Mouse (Mus musculus): ENCODE measurements around the gene Dkc1. TPM values are rescaled to one million over a fixed set of nuclear protein-coding genes. Genes with fewer than 3 reads are reported as not detected.

The Dkc1 gene
- 33.0 and 46.7 TPM in 2 replicates for polyA plus RNA-seq (2015; fragmentation: Nextera tagmentation; extraction: Ambion mirVana)

DNA sequence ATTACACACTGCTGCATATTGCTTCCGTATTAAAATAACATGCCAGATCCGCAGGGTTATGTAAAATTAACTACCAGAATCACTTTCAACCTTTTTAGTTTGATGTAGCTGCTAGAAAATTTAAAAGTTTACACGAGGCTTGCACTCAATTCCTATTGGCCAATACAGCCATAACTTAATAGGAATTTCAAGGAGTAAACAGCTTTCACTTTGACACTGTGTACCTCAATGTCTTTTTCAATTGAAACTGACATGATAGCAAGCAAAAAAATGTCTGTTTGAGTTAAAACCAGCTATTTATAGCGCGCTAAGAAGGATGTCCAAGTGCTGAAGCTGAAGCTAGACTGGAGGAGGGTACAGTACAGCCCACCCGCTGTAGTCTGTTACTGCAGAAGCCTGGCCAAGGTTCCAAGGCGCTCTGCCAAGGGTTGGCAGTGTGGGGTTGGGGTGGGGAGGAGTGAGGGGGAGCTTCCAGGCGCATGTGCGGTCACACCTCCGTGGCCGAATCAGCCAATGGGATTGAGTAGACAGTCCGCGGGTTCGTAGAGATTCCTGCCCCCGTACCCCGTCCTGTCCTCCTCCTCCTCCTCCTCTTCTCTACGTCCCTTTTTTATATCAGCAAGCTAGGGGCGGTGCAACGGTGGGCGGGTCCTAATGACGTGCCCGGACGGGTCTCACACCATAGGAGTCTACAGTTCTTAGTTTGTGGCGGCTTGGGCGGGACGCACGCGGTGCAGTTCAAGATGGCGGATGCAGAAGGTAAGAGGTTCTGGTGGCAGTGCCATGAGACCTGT, at the start of gene Dkc1:
Gene Dkc1, plus strand, starts transcription at position 486 of the 794 bp plus-strand sequence.
- Histone ChIP-seq H3K9me3 (ENCODE audit: low read length) (no peaks in the 10 kb centered on the region), H3K27me3 (ENCODE audit: insufficient read depth, low read length) (no peaks in the 10 kb centered on the region), H3K4me3 (ENCODE audit: low read depth, low read length) (peak within 1 kb of the TSS; percentile 64), H3K27ac (ENCODE audit: low read depth) (peak within 1 kb of the TSS; percentile 80), H3K36me3 (replicated peaks; ENCODE audit: insufficient read depth, low read length) (0 out of 2 replicates have a peak, but pooled peaks cover 3% of the 10 kb centered on the region), H3K4me2 (ENCODE audit: low read depth, low read length) (peak within 1 kb of the TSS; percentile 82), H3K4me1 (ENCODE audit: insufficient read depth) (no peaks in the 10 kb centered on the region), H3K9ac (replicated peaks) (peak within 1 kb of the TSS; percentile 65)
- ATAC-seq (peak; percentile 98), DNase-seq (peak; percentile 91)
- TF ChIP-seq EP300 (IDR thresholded peaks at IDR 0.05; ENCODE audit: low read depth) (no peak; the same call in 1 of the 2 replicates), CTCF (IDR thresholded peaks at IDR 0.05; ENCODE audit: low read depth) (no peak)
- WGBS (ENCODE audit: insufficient replicate concordance), result 16% methylated on average over 27 of the region's 29 CpGs

DNA sequence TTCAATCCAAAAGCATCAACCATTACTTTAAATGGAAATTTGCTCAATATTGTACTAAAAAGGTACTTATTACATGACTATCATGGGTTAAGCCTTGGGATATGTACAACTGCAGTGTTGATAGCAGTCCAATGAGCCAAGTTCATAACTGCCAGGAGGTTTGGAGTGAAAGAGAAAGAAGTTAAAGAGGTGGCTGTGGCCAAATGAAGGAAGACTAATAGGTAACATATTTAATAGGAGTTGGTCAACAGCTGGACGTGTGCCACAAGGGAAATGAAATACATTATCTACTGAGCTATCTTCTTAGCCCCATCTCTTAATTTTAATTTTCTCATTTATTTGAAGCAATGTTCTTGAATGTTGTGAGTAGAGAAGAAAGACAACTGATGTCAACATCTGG, 49.7 kb upstream of the Dkc1 start:
- no peak overlapping the region for H3K27ac ChIP-seq (ENCODE audit: low read depth)
- H3K4me2 ChIP-seq (ENCODE audit: low read depth, low read length), result no peak overlapping the region
- H3K27me3 ChIP-seq (ENCODE audit: insufficient read depth, low read length), result no peaks in the 10 kb centered on the region
- WGBS (ENCODE audit: insufficient replicate concordance), result 59% methylated on average over 1 of the region's 1 CpGs
- no peak for TF ChIP-seq EP300 (IDR thresholded peaks at IDR 0.05; ENCODE audit: low read depth)
- TF ChIP-seq CTCF (IDR thresholded peaks at IDR 0.05; ENCODE audit: low read depth), result no peak
- no peaks in the 10 kb centered on the region for H3K36me3 ChIP-seq (replicated peaks; ENCODE audit: insufficient read depth, low read length)
- H3K4me3 ChIP-seq (ENCODE audit: low read depth, low read length), result no peak overlapping the region
- no peaks in the 10 kb centered on the region for H3K9me3 ChIP-seq (ENCODE audit: low read length)
- ATAC-seq (no peak), DNase-seq (no peak)
- H3K9ac ChIP-seq (replicated peaks), result no peak overlapping the region
- no peaks in the 10 kb centered on the region for H3K4me1 ChIP-seq (ENCODE audit: insufficient read depth)

DNA sequence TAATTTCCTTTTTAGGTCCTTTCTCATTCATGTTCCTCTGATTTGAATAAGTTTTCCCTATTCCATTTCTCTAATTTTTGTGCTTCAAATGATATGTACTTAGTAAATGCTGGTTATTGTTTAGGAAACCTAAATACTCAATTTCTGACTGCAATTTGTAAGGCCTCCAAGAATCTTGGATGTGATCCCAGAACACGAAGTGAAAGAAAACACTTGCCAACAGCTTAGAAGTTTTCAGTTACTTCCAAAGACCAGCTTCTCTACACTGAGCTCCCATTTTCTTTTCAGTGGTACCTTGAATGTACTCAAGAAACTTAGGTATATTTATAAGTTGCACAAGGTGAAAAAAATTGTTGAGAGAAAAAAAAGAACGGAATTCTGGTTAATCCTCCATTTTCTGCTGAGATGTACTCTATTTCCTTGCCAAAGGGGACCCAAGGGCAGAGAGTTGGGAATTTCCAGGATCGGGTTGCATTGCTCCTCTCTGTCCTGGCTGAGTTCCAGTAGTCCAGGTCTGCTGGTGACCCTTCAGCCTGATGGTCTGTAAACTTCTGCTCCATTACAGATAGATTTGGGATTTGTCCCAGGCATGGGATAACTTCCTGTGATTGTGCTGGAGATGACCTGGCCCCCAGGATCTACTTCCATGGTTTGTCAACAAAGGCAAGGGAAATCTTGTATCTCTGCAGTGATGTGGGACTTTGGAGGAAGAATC, 48.6 kb upstream of the Dkc1 start:
- H3K27ac ChIP-seq (ENCODE audit: low read depth), result no peak overlapping the region
- no peaks in the 10 kb centered on the region for H3K36me3 ChIP-seq (replicated peaks; ENCODE audit: insufficient read depth, low read length)
- WGBS (ENCODE audit: insufficient replicate concordance), result 54% methylated on average over 3 of the region's 3 CpGs
- H3K27me3 ChIP-seq (ENCODE audit: insufficient read depth, low read length), result no peaks in the 10 kb centered on the region
- DNase-seq, result no peak
- no peak overlapping the region for H3K9ac ChIP-seq (replicated peaks)
- no peak overlapping the region for H3K4me2 ChIP-seq (ENCODE audit: low read depth, low read length)
- H3K4me3 ChIP-seq (ENCODE audit: low read depth, low read length), result no peak overlapping the region
- no peak for ATAC-seq
- H3K9me3 ChIP-seq (ENCODE audit: low read length), result no peaks in the 10 kb centered on the region
- no peak for TF ChIP-seq EP300 (IDR thresholded peaks at IDR 0.05; ENCODE audit: low read depth)
- TF ChIP-seq CTCF (IDR thresholded peaks at IDR 0.05; ENCODE audit: low read depth), result no peak
- no peaks in the 10 kb centered on the region for H3K4me1 ChIP-seq (ENCODE audit: insufficient read depth)

DNA sequence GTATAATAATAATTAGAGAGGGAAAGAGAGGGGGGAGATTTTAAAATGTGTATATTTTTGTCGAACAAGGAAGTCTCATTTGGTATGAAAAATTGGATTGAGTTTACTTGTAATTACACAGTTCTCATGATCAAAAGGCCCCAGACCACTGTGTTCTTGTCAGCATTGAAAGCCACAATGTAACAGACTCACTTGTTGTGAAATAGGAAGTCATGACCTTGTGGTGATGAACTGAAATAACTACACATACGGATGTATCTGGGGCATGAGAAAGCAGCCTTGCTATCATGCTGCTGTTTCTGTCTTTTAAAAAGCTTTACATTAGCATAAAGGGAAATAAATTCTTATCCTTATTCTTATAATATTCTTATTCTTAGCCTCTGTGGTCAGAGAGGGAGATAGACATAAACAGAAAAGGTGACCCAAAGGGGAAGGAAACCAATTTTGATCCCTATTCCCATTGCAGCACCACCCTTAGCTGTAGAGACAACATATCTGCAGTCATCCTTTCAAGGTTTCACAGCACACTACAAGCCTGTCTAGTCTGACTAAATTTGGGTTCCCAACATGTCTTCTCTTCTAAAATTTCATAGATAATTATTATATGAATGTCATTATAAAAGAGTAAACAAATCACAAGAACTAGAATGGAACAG, 39.4 kb upstream of the Dkc1 start:
- Histone ChIP-seq H3K4me1 (ENCODE audit: insufficient read depth) (no peaks in the 10 kb centered on the region), H3K27me3 (ENCODE audit: insufficient read depth, low read length) (no peaks in the 10 kb centered on the region), H3K4me3 (ENCODE audit: low read depth, low read length) (no peak overlapping the region), H3K36me3 (replicated peaks; ENCODE audit: insufficient read depth, low read length) (no peaks in the 10 kb centered on the region), H3K27ac (ENCODE audit: low read depth) (no peak overlapping the region), H3K4me2 (ENCODE audit: low read depth, low read length) (no peak overlapping the region), H3K9me3 (ENCODE audit: low read length) (no peaks in the 10 kb centered on the region), H3K9ac (replicated peaks) (no peak overlapping the region)
- no peak for ATAC-seq
- TF ChIP-seq CTCF (IDR thresholded peaks at IDR 0.05; ENCODE audit: low read depth) (no peak), EP300 (IDR thresholded peaks at IDR 0.05; ENCODE audit: low read depth) (no peak)
- no peak for DNase-seq
- WGBS (ENCODE audit: insufficient replicate concordance), result 45% methylated on average over 2 of the region's 2 CpGs

DNA sequence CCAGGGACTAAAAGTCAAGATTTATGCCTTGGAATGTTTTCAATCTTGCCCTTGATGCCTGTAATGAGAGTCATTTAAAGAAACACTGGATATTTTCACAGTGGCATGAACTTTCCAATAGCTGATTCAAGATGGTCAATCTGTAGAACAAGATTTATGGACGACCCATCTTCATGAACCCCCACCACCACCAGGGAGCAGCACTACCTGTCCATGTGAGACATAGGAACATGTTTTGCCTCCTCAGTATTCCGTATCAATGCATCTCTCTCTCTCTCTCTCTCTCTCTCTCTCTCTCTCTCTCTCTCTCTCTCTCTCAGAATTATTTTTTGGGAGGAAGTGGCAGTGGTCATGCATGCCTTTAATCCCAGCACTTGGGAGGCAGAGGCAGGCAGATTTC, 13.3 kb upstream of the Dkc1 start:
- no peaks in the 10 kb centered on the region for H3K36me3 ChIP-seq (replicated peaks; ENCODE audit: insufficient read depth, low read length)
- H3K4me2 ChIP-seq (ENCODE audit: low read depth, low read length), result no peak overlapping the region
- TF ChIP-seq CTCF (IDR thresholded peaks at IDR 0.05; ENCODE audit: low read depth) (peak; percentile 60), EP300 (IDR thresholded peaks at IDR 0.05; ENCODE audit: low read depth) (no peak)
- DNase-seq, result peak; percentile 25
- no peaks in the 10 kb centered on the region for H3K9me3 ChIP-seq (ENCODE audit: low read length)
- H3K27ac ChIP-seq (ENCODE audit: low read depth), result no peak overlapping the region
- H3K4me3 ChIP-seq (ENCODE audit: low read depth, low read length), result no peak overlapping the region
- ATAC-seq, result no peak
- H3K4me1 ChIP-seq (ENCODE audit: insufficient read depth), result 0 out of 2 replicates have a peak, but pooled peaks cover 2% of the 10 kb centered on the region
- H3K9ac ChIP-seq (replicated peaks), result no peak overlapping the region
- H3K27me3 ChIP-seq (ENCODE audit: insufficient read depth, low read length), result no peaks in the 10 kb centered on the region
- WGBS (ENCODE audit: insufficient replicate concordance), result 46% methylated on average over 2 of the region's 2 CpGs

All from liver, postnatal 0 days (tissue).